Mouse (Mus musculus): ENCODE results near the gene Igfbp6. TPM values are rescaled to one million over a fixed set of nuclear protein-coding genes. Genes with fewer than 3 reads are reported as not detected.
A peak's percentile ranks its signal among the peaks of the same experiment; 100 is the strongest.

The Igfbp6 gene
- total RNA-seq, 4 experiments from 2014 or later, result 11.2 to 13.6 (median 12.7) TPM

GRCm38 (mm10) chr15:102108651-102109525, 35.3 kb upstream of the Igfbp6 start:
- peak in 1 of 2 experiments; percentile 82 for DNase-seq (ENCODE audit: low spot score in 2 of 2)

- DNase-seq (ENCODE audit: low spot score in 2 of 2), result no peak
Observed at GRCm38 (mm10) chr15:102110271-102110670, 33.9 kb upstream of the Igfbp6 start.

GRCm38 (mm10) chr15:102110701-102111494, 33.3 kb upstream of the Igfbp6 start:
- no peak for DNase-seq (ENCODE audit: low spot score in 2 of 2)

- DNase-seq (ENCODE audit: low spot score in 2 of 2), result no peak
Observed at GRCm38 (mm10) chr15:102111495-102111829, 32.7 kb upstream of the Igfbp6 start.

- DNase-seq (ENCODE audit: low spot score in 2 of 2), result no peak
Observed at GRCm38 (mm10) chr15:102112181-102112580, 32.0 kb upstream of the Igfbp6 start.

- no peak for DNase-seq (ENCODE audit: low spot score in 2 of 2)
Observed at GRCm38 (mm10) chr15:102112827-102113226, 31.3 kb upstream of the Igfbp6 start.

GRCm38 (mm10) chr15:102113674-102114073, 30.5 kb upstream of the Igfbp6 start:
- DNase-seq (ENCODE audit: low spot score in 2 of 2), result no peak

GRCm38 (mm10) chr15:102114651-102115260, 29.4 kb upstream of the Igfbp6 start:
- DNase-seq (ENCODE audit: low spot score in 2 of 2), result no peak

GRCm38 (mm10) chr15:102115731-102116231, 28.4 kb upstream of the Igfbp6 start:
- no peak for DNase-seq (ENCODE audit: low spot score in 2 of 2)

- DNase-seq (ENCODE audit: low spot score in 2 of 2), result no peak
Observed at GRCm38 (mm10) chr15:102116753-102117415, 27.3 kb upstream of the Igfbp6 start.

- no peak for DNase-seq (ENCODE audit: low spot score in 2 of 2)
Observed at GRCm38 (mm10) chr15:102117461-102118443, 26.4 kb upstream of the Igfbp6 start.

- DNase-seq (ENCODE audit: low spot score in 2 of 2), result no peak
Observed at GRCm38 (mm10) chr15:102118591-102118990, 25.6 kb upstream of the Igfbp6 start.

GRCm38 (mm10) chr15:102119121-102119830, 24.9 kb upstream of the Igfbp6 start:
- no peak for DNase-seq (ENCODE audit: low spot score in 2 of 2)

GRCm38 (mm10) chr15:102119831-102120170, 24.4 kb upstream of the Igfbp6 start:
- no peak for DNase-seq (ENCODE audit: low spot score in 2 of 2)

- DNase-seq (ENCODE audit: low spot score in 2 of 2), result no peak
Observed at GRCm38 (mm10) chr15:102120530-102120929, 23.6 kb upstream of the Igfbp6 start.

GRCm38 (mm10) chr15:102126303-102126702, 17.9 kb upstream of the Igfbp6 start:
- DNase-seq (ENCODE audit: low spot score in 2 of 2), result no peak

- DNase-seq (ENCODE audit: low spot score in 2 of 2), result no peak
Observed at GRCm38 (mm10) chr15:102133314-102133713, 10.8 kb upstream of the Igfbp6 start.

GRCm38 (mm10) chr15:102134709-102135108, 9.5 kb upstream of the Igfbp6 start:
- DNase-seq (ENCODE audit: low spot score in 2 of 2), result no peak

- peak; percentile 33 to 54 for DNase-seq (ENCODE audit: low spot score in 2 of 2)
Observed at GRCm38 (mm10) chr15:102135522-102136128, 8.5 kb upstream of the Igfbp6 start.
